Mouse (Mus musculus) MEL (cell line): ENCODE results near the gene Pkn3. TPM values are rescaled to one million over a fixed set of nuclear protein-coding genes. Genes with fewer than 3 reads are reported as not detected.

Experiments
- DNase-seq: peaks from one replicate; pipeline ENCODE4 v3.0.0; 2011; ENCODE audit warnings: low read depth, low spot score
- H3K27ac ChIP-seq: 2 replicates; pipeline ENCODE4 v1.5.1; 2012; ENCODE audit warnings: low read depth, mild to moderate bottlenecking, control low read depth, low read length, moderate library complexity; ENCODE audit not compliant: control insufficient read depth
- H3K27me3 ChIP-seq, 2 experiments: fragments of 150-350 bp in 1 of 2; sonication (generic) in 1 of 2; 2 replicates each; pipeline ENCODE4 v1.6.1; 2012; ENCODE audit warnings: low read length in 2 of 2, mild to moderate bottlenecking in 2 of 2, improper control_type of control experiment in 1 of 2, moderate library complexity in 1 of 2; ENCODE audit not compliant: insufficient read depth in 2 of 2, control insufficient read depth in 1 of 2
- H3K36me3 ChIP-seq, 2 experiments: 2 replicates each; pipeline ENCODE4 v1.6.1; 2012 to 2014; ENCODE audit warnings: low read length in 2 of 2, improper control_type of control experiment in 1 of 2, inconsistent platforms in 1 of 2, mild to moderate bottlenecking in 1 of 2; ENCODE audit not compliant: insufficient read depth in 2 of 2, control insufficient read depth in 1 of 2
- H3K4me1 ChIP-seq, 2 experiments: fragments of 150-350 bp in 1 of 2; sonication (generic) in 1 of 2; 2 replicates each; pipeline ENCODE4 v1.6.1; 2012; ENCODE audit warnings: low read length in 2 of 2, improper control_type of control experiment in 1 of 2, mild to moderate bottlenecking in 1 of 2; ENCODE audit not compliant: insufficient read depth in 2 of 2, control insufficient read depth in 1 of 2
- H3K4me3 ChIP-seq, 2 experiments: fragments of 150-350 bp in 1 of 2; sonication (generic) in 1 of 2; 2 replicates each; pipeline ENCODE4 v1.5.1; 2012; ENCODE audit warnings: low read depth in 2 of 2, low read length in 2 of 2, mild to moderate bottlenecking in 2 of 2, moderate library complexity in 2 of 2, control low read depth in 1 of 2, improper control_type of control experiment in 1 of 2; ENCODE audit not compliant: control insufficient read depth in 1 of 2, insufficient read depth in 1 of 2
- H3K79me2 ChIP-seq: 2 replicates; pipeline ENCODE4 v1.6.1; 2012; ENCODE audit warnings: mild to moderate bottlenecking, low read length, moderate library complexity; ENCODE audit not compliant: control insufficient read depth, poor library complexity, insufficient read depth
- H3K9ac ChIP-seq: 2 replicates; pipeline ENCODE4 v1.6.1; 2012; ENCODE audit warnings: low read depth, mild to moderate bottlenecking, control low read depth, low read length, moderate library complexity; ENCODE audit not compliant: control insufficient read depth, poor library complexity, severe bottlenecking
- H3K9me3 ChIP-seq: fragments of 150-350 bp; sonication (generic); replicated peaks from 2 replicates; pipeline ENCODE4 v1.6.1; 2012; ENCODE audit warnings: mild to moderate bottlenecking, low read length, improper control_type of control experiment, moderate library complexity; ENCODE audit not compliant: insufficient read depth
- CHD2 ChIP-seq: IDR thresholded peaks from 2 replicates; pipeline ENCODE4 v1.6.1; 2011; ENCODE audit warnings: low read length, improper control_type of control experiment
- CTCF ChIP-seq, 3 experiments: IDR thresholded peaks in 2 of 3; conservative IDR thresholded peaks in 1 of 3; 2 replicates each; pipeline ENCODE4 v1.5.1; 2011 to 2012; ENCODE audit warnings: low read length in 3 of 3, low read depth in 2 of 3, mild to moderate bottlenecking in 2 of 3, improper control_type of control experiment in 1 of 3, inconsistent platforms in 1 of 3, mixed read lengths in 1 of 3, moderate library complexity in 1 of 3; ENCODE audit not compliant: control insufficient read depth in 1 of 3, insufficient read depth in 1 of 3, poor library complexity in 1 of 3, severe bottlenecking in 1 of 3
- EP300 ChIP-seq, 2 experiments: IDR thresholded peaks; 2 replicates each; pipeline ENCODE4 v1.6.1; 2011; ENCODE audit warnings: improper control_type of control experiment in 2 of 2, low read length in 2 of 2, low read depth in 1 of 2, mild to moderate bottlenecking in 1 of 2
- ETS1 ChIP-seq: IDR thresholded peaks from 2 replicates; pipeline ENCODE4 v1.6.1; 2012; ENCODE audit warnings: low read depth, mild to moderate bottlenecking, inconsistent platforms, low read length, improper control_type of control experiment, moderate library complexity
- GATA1 ChIP-seq: IDR thresholded peaks from 2 replicates; pipeline ENCODE4 v1.6.1; 2011; ENCODE audit warnings: low read depth, low read length, improper control_type of control experiment
- JUND ChIP-seq: IDR thresholded peaks from 2 replicates; pipeline ENCODE4 v1.6.1; 2011; ENCODE audit warnings: low read depth, mild to moderate bottlenecking, improper control_type of control experiment, low read length
- MYC ChIP-seq: IDR thresholded peaks from 2 replicates; pipeline ENCODE4 v1.6.1; 2011; ENCODE audit warnings: low read depth, mild to moderate bottlenecking, low read length, improper control_type of control experiment, moderate library complexity
- NELFE ChIP-seq: IDR thresholded peaks from 2 replicates; pipeline ENCODE4 v1.6.1; 2011; ENCODE audit warnings: low read depth, low read length, improper control_type of control experiment
- NRF1 ChIP-seq: IDR thresholded peaks from 2 replicates; pipeline ENCODE4 v1.6.1; 2014; ENCODE audit warnings: low read depth, mild to moderate bottlenecking, inconsistent platforms, low read length, improper control_type of control experiment, moderate library complexity; ENCODE audit not compliant: poor library complexity, insufficient read depth, severe bottlenecking
- POLR2AphosphoS5 ChIP-seq: IDR thresholded peaks from 2 replicates; pipeline ENCODE4 v1.6.1; 2012; ENCODE audit warnings: low read depth, borderline replicate concordance, mild to moderate bottlenecking, inconsistent platforms, low read length, moderate library complexity, mixed read lengths
- SIN3A ChIP-seq: IDR thresholded peaks from 2 replicates; pipeline ENCODE4 v1.6.1; 2012; ENCODE audit warnings: low read length, improper control_type of control experiment, inconsistent platforms
- TAL1 ChIP-seq: IDR thresholded peaks from 2 replicates; pipeline ENCODE4 v1.6.1; 2012; ENCODE audit warnings: mild to moderate bottlenecking, inconsistent platforms, low read length, moderate library complexity, mixed read lengths
- ZKSCAN1 ChIP-seq: IDR thresholded peaks from 2 replicates; pipeline ENCODE4 v1.6.1; 2012; ENCODE audit warnings: low read depth, mild to moderate bottlenecking, inconsistent platforms, low read length, improper control_type of control experiment, moderate library complexity
- ZMIZ1 ChIP-seq: IDR thresholded peaks from 2 replicates; pipeline ENCODE4 v1.6.1; 2012; ENCODE audit warnings: low read depth, mild to moderate bottlenecking, inconsistent platforms, low read length, improper control_type of control experiment, moderate library complexity
- ZNF384 ChIP-seq: IDR thresholded peaks from 2 replicates; pipeline ENCODE4 v1.6.1; 2012; ENCODE audit warnings: low read depth, mild to moderate bottlenecking, inconsistent platforms, low read length, improper control_type of control experiment
- polyA plus RNA-seq, 2 experiments: library from polyadenylated mRNA; stranded (reverse) in 1 of 2; unstranded in 1 of 2; fragments of >175 nt in 1 of 2; fragments of >200 nt in 1 of 2; gene quantifications; 2 replicates each; pipeline versions ENCODE4 v1.2.1 to v1.2.4; 2012; ENCODE audit warnings: low replicate concordance in 2 of 2, low read depth in 1 of 2; ENCODE audit not compliant: insufficient read length in 2 of 2, insufficient read depth in 1 of 2, missing spikeins in 1 of 2
- total RNA-seq: library from RNA; depleted of rRNA; stranded (reverse); fragments of 300-350 nt; gene quantifications from 2 replicates; pipeline ENCODE4 v1.2.3, GENCODE M21; 2012

Pkn3 gene
- total and polyA plus RNA-seq, 3 experiments: 2.0 to 5.8 TPM; not detected in 1

DNA sequence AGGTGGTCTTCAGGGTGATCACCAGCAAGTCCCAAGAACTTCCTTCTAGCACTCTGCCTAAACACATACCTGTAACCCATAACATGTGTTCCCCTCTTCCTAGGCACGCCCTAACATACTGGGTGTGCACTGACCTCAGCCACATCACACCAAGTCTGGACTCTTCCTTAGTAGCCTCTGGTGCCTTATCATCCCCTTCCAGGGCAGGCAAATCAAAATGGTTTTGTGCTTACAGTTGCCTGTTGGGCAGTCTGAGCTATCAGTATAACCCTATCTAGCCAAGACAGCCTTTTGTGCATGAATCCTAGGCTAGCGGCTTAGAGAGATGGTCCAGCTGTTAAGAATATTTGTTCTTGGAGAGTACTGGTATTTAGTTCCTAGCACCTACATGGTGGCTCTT is 34.0 kb downstream of the Pkn3 start:
- H3K9ac ChIP-seq: no peak overlapping the region
- H3K4me3 ChIP-seq: no peak overlapping the region
- no peaks in the 10 kb centered on the region for H3K9me3 ChIP-seq
- no peaks in the 10 kb centered on the region for H3K36me3 ChIP-seq
- H3K4me1 ChIP-seq: no peaks in the 10 kb centered on the region; a peak in 1 of 4 replicates
- TF ChIP-seq EP300 (IDR thresholded peaks at IDR 0.05; ENCODE audit: low read depth in 1 of 2, low read length in 2 of 2): peak in 1 of 2 experiments; percentile 27; a peak in 1 of 4 replicates
- no peak for TF ChIP-seq NRF1
- TF ChIP-seq TAL1: peak; percentile 46
- no peak for TF ChIP-seq ZNF384
- TF ChIP-seq CHD2: no peak
- TF ChIP-seq, all 39 proteins: peak for 2
- no peak for DNase-seq
- no peak overlapping the region for H3K27ac ChIP-seq
- no peaks in the 10 kb centered on the region for H3K27me3 ChIP-seq
- H3K79me2 ChIP-seq: no peaks in the 10 kb centered on the region

DNA sequence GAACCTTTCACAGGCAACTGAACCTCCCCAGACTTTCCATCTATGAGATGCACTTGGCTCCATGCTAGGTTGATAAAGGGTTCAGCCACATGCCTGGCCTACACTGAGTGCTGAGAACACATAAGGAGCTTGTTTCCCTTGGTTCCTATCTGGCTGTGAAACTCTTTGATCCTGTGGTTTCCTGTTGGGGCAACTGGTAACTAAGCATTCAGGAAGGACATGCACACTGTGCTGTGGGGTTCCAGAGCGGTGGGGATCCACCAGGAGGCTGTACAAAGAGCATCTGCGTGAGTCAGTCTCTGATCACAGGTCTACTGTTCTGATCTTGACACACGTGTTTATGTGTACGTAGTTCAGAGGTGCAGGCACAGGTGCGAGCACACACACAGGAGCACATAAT is 35.1 kb downstream of the Pkn3 start:
- H3K79me2 ChIP-seq: no peaks in the 10 kb centered on the region
- H3K27me3 ChIP-seq: no peaks in the 10 kb centered on the region
- no peak for DNase-seq
- no peak overlapping the region for H3K4me3 ChIP-seq
- no peaks in the 10 kb centered on the region for H3K9me3 ChIP-seq
- TF ChIP-seq CTCF (IDR thresholded peaks at IDR 0.05 in 2 of 3, conservative IDR thresholded peaks at IDR 0.05 in 1 of 3; ENCODE audit: control insufficient read depth in 1 of 3, insufficient read depth in 1 of 3, low read depth in 2 of 3, low read length in 3 of 3, poor library complexity in 1 of 3, severe bottlenecking in 1 of 3): no peak
- H3K4me1 ChIP-seq: no peaks in the 10 kb centered on the region; a peak in 1 of 4 replicates
- H3K36me3 ChIP-seq: no peaks in the 10 kb centered on the region
- no peak overlapping the region for H3K9ac ChIP-seq
- no peak overlapping the region for H3K27ac ChIP-seq

DNA sequence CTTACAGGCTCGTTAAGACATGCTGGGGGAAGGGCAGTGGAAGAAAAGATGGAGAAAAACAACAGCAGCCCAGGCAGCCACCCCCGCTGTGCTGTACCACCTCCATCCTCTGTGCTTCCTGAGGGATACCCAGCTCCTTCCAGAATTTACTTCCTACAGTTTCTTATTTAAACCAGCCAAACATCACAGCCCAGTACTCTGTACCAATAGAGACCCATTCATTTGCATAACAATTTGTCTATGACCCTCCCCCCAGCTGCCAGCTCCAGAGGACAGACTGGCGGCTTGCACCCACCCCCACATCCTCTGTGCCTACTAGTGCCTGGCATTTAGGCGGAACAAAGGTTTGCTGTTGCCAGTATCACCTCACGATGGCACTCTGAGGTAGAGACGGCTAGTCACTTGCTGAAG is 42.2 kb downstream of the Pkn3 start:
- Histone ChIP-seq H3K27ac (no peak overlapping the region), H3K9me3 (no peaks in the 10 kb centered on the region), H3K9ac (no peak overlapping the region), H3K4me1 (peaks cover 0 to 5% of the 10 kb centered on the region in 2 experiments; a peak in 1 of 4 replicates), H3K79me2 (peaks cover 2% of the 10 kb centered on the region; the same call in 1 of the 2 replicates), H3K27me3 (no peaks in the 10 kb centered on the region), H3K4me3 (no peak overlapping the region), H3K36me3 (no peaks in the 10 kb centered on the region)
- DNase-seq: no peak
- TF ChIP-seq ZMIZ1: no peak
- no peak for TF ChIP-seq NELFE
- TF ChIP-seq SIN3A: no peak
- no peak for TF ChIP-seq ZKSCAN1
- no peak for TF ChIP-seq GATA1
- no peak for TF ChIP-seq MYC
- TF ChIP-seq POLR2AphosphoS5: no peak
- TF ChIP-seq ETS1: no peak
- TF ChIP-seq JUND: no peak
